Mouse (Mus musculus) brain, embryonic 14.5 days (tissue): ENCODE measurements around the gene Glp2r.

Source experiments
- CTCF ChIP-seq: fragments of 200-500 bp; IDR thresholded peaks from 2 replicates; pipeline ENCODE4 v1.5.1; 2012; ENCODE audit warnings: inconsistent platforms, mild to moderate bottlenecking, moderate library complexity, borderline replicate concordance; ENCODE audit not compliant: insufficient read depth, insufficient read length; ENCODE audit errors: extremely low read depth
- POLR2A ChIP-seq: fragments of 200-500 bp; IDR thresholded peaks from 2 replicates; pipeline ENCODE4 v1.6.1; 2012; ENCODE audit warnings: mild to moderate bottlenecking, inconsistent platforms, borderline replicate concordance; ENCODE audit not compliant: poor library complexity, insufficient read depth, insufficient read length, severe bottlenecking; ENCODE audit errors: extremely low read depth

DNA sequence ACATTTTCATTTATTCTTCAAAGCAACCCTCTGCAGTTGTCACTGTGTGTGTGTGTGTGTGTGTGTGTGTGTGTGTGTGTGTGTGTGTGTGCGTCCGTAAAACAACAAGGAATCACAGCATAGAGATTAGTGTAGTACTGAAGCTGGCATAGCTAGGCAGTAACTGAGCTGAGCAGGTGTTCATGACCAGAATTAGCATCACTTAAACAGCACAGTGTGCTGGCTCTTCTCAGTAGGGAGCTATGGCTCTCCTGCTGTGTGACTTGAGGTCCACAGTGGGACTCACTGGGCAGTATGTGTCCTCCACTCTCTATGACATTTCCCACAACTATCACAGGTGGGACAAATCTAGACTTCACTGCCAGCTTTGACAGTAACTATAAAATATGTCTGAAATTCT, 39.9 kb downstream of the Glp2r start:
- TF ChIP-seq POLR2A (no peak), CTCF (no peak)
